Mouse (Mus musculus) midbrain, embryonic 14.5 days (tissue): Measurements from ENCODE around the gene Gm49405. TPM values are rescaled to one million over a fixed set of nuclear protein-coding genes. Genes with fewer than 3 reads are reported as not detected.
A peak's percentile ranks its signal among the peaks of the same experiment; 100 is the strongest.

Experiments used
- ATAC-seq: fragments of 200-750 bp; cut with Nextera tagmentation; 2 replicates; pipeline ENCODE4 v1.8.0; 2017; ENCODE audit warnings: moderate number of reproducible peaks, moderate library complexity; ENCODE audit not compliant: low FRiP score, low TSS enrichment
- DNase-seq: peaks from one replicate; pipeline ENCODE4 v3.0.0-alpha.2; 2015
- H3K27ac ChIP-seq: fragments of 300-500 bp; sonication (generic); replicated peaks from 2 replicates; pipeline ENCODE4 v1.5.1; 2014; ENCODE audit warnings: mild to moderate bottlenecking, low read depth, low read length, moderate library complexity
- H3K27me3 ChIP-seq: fragments of 300-500 bp; sonication (generic); 2 replicates; pipeline ENCODE4 v1.6.1; 2014; ENCODE audit warnings: low read length, control low read depth, mixed read lengths; ENCODE audit not compliant: control insufficient read depth, insufficient read depth
- H3K36me3 ChIP-seq: fragments of 300-500 bp; sonication (generic); 2 replicates; pipeline ENCODE4 v1.6.1; 2014; ENCODE audit warnings: low read length, control low read depth; ENCODE audit not compliant: control insufficient read depth, insufficient read depth
- H3K4me1 ChIP-seq: fragments of 300-500 bp; sonication (generic); 2 replicates; pipeline ENCODE4 v1.6.1; 2014; ENCODE audit warnings: mild to moderate bottlenecking, antibody characterized with exemption, low read length, control low read depth; ENCODE audit not compliant: control insufficient read depth, insufficient read depth
- H3K4me2 ChIP-seq: fragments of 300-500 bp; sonication (generic); 2 replicates; pipeline ENCODE4 v1.6.1; 2014; ENCODE audit warnings: mild to moderate bottlenecking, low read length, moderate library complexity
- H3K4me3 ChIP-seq: fragments of 300-500 bp; sonication (generic); replicated peaks from 2 replicates; pipeline ENCODE4 v1.5.1; 2014; ENCODE audit warnings: low read depth, low read length
- H3K9ac ChIP-seq: fragments of 300-500 bp; sonication (generic); replicated peaks from 2 replicates; pipeline ENCODE4 v1.6.1; 2014; ENCODE audit warnings: mild to moderate bottlenecking, low read length, moderate library complexity
- H3K9me3 ChIP-seq: fragments of 300-500 bp; sonication (generic); 2 replicates; pipeline ENCODE4 v1.6.1; 2016; ENCODE audit warnings: low read length, control low read depth, mixed read lengths; ENCODE audit not compliant: control insufficient read depth
- WGBS: fragments of 180-500 bp; shearing (Covaris S2); extraction: QIAGEN DNeasy Blood & Tissue Kit; methylation state at CpG from one replicate; pipeline ENCODE4 v1.1.7; 2014; 5-methylcytosine and 5-hydroxymethylcytosine counted together
- polyA plus RNA-seq: library from polyadenylated mRNA; unstranded; fragments of >200 nt; fragmentation: Nextera tagmentation; extraction: Ambion mirVana; gene quantifications from 2 replicates; pipeline ENCODE4 v1.2.1, GENCODE M21; 2014

Gene Gm49405
- polyA plus RNA-seq, 1 experiment from 2014 or later: 3.3 TPM

DNA sequence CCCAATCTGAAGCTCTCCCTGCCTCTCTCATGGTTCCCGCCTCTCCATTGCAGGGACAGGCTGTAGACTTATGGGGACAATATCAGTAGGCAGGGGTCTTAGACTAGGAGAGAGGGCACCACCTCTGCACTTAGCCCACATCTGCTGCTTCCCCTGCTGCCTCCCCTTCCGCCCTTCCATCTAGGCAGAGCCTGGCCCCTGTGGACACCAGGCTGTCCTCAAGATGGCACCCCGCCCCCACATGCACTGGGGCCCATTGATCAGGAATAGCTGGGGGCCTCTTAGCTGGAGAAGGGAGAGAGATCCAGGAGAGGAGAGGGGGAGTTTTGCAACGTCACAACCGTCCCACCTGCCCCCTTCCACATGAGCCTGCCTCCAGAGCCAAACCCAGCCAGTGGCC lies 8.0 kb upstream of the Gm49405 start, which contains the start of gene Tbx10:
Tbx10 (plus strand) TSS at position 337 of the 400 bp plus-strand sequence.
- ATAC-seq (no peak), DNase-seq (no peak)
- Histone ChIP-seq H3K9ac (no peak within 1 kb of the TSS), H3K4me1 (no peaks in the 10 kb centered on the region), H3K4me3 (no peak within 1 kb of the TSS), H3K4me2 (no peak within 1 kb of the TSS), H3K36me3 (no peaks in the 10 kb centered on the region), H3K27me3 (no peaks in the 10 kb centered on the region), H3K27ac (no peak within 1 kb of the TSS), H3K9me3 (no peaks in the 10 kb centered on the region)
- WGBS: 54% methylated on average over 5 of the region's 5 CpGs

DNA sequence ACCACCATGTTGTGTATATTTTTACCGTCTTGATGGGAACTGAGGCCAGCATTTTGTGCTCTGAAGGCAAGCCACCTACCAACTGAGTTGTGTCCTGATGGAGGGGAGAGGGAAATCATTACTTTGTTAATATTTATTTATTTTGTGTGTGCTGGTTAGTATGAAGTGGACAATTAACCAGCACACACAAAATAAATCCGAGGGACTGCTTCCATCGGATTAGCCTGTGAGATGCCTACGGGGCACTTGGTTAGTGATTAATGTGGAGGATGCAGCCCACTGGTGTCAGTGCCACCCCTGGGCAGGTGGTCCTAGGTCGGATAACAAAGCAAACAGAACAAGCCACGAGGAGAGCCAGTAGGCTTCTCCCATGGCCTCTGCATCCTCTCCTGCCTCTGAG lies 5.5 kb upstream of the Gm49405 start:
- peaks cover 3% of the 10 kb centered on the region; the same call in 1 of the 2 replicates for H3K4me1 ChIP-seq
- no peaks in the 10 kb centered on the region for H3K36me3 ChIP-seq
- H3K9ac ChIP-seq: no peak overlapping the region
- DNase-seq: no peak
- no peak overlapping the region for H3K27ac ChIP-seq
- no peak for ATAC-seq
- 70% methylated on average over 6 of the region's 6 CpGs for WGBS
- H3K9me3 ChIP-seq: no peaks in the 10 kb centered on the region
- H3K27me3 ChIP-seq: no peaks in the 10 kb centered on the region
- no peak overlapping the region for H3K4me3 ChIP-seq
- H3K4me2 ChIP-seq: no peak overlapping the region

DNA sequence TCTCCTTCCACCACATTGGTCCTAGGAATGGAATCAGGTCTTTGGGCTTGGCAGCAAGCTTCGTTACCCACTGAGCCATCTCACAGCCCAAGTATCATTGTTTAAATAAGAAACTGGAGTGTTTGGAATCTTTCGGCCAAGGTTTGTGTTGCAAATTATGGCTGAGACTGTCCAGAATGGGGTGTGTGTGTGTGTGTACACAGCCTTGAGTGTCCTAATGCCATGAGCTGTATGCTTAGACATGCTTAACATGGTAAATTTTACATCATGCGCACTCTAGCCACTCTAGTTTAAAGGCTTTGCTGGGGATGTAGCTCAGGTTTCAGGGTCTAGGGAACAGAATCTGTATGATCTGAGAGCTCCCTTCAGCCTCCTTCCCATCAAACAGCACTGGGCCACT lies 4.9 kb upstream of the Gm49405 start:
- H3K4me1 ChIP-seq: peaks cover 3% of the 10 kb centered on the region; the same call in 1 of the 2 replicates
- H3K9me3 ChIP-seq: no peaks in the 10 kb centered on the region
- H3K4me2 ChIP-seq: no peak overlapping the region
- H3K9ac ChIP-seq: no peak overlapping the region
- H3K36me3 ChIP-seq: no peaks in the 10 kb centered on the region
- H3K27ac ChIP-seq: no peak overlapping the region
- no peak for ATAC-seq
- no peak for DNase-seq
- no peaks in the 10 kb centered on the region for H3K27me3 ChIP-seq
- H3K4me3 ChIP-seq: no peak overlapping the region
- 90% methylated on average over 3 of the region's 3 CpGs for WGBS

DNA sequence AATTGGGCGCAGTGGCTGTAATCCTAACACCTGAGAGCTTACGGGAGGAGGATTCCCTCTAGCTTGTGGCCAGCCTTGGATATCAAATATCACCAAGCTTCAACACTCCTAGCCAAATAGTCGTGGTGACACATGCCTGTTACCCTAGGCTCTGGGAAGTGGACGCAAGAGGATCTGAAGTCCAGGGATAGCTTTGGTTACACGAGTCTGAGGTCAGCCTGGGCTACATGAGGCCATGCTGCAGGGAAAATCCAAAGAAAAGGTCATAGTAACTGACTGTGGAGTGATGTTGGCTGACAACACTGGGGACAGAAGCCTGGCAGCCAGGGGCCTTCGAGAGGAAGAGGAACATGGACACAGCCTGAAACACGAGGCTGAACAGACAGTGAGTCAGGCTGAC lies 4.3 kb upstream of the Gm49405 start:
- Histone ChIP-seq H3K4me2 (no peak overlapping the region), H3K4me1 (peaks cover 8% of the 10 kb centered on the region), H3K9ac (no peak overlapping the region), H3K27ac (no peak overlapping the region), H3K27me3 (no peaks in the 10 kb centered on the region), H3K36me3 (no peaks in the 10 kb centered on the region), H3K9me3 (no peaks in the 10 kb centered on the region), H3K4me3 (no peak overlapping the region)
- 79% methylated on average over 7 of the region's 7 CpGs for WGBS
- DNase-seq (no peak), ATAC-seq (no peak)

DNA sequence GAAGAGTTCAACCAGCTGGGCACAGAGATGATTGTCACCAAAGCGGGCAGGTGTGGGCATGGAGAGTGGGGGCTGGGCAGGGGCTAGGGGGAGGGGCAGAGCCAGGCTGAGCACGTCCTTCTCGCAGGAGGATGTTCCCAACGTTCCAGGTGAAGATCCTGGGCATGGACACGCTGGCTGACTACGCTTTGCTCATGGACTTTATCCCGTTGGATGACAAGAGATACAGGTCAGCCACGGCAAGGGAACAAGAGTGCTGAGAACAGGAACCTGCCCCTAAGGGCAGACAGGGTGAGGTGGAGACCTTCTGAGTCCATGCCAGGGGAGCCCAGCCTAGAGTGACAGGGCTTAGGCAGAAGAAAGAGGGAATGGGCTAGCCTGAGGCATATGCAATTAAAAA lies 3.7 kb upstream of the Gm49405 start:
- WGBS: 79% methylated on average over 8 of the region's 8 CpGs

DNA sequence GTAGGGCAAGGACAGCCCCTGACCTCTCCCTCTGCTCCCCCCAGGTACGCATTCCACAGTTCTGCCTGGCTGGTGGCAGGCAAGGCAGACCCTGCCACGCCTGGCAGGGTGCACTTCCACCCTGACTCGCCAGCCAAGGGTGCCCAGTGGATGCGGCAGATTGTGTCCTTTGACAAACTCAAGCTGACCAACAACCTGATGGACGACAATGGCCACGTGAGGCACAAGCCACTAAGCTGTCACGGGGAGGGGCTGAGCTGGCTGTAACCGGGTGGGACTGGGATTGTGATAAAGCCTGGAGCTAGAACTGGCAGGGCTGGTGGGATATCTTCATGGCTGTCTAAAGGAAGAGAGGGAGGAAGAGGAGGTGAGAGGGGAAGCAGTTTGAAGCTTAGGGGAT lies 3.2 kb upstream of the Gm49405 start:
- Histone ChIP-seq H3K36me3 (no peaks in the 10 kb centered on the region), H3K27ac (no peak overlapping the region), H3K9me3 (no peaks in the 10 kb centered on the region), H3K4me2 (no peak overlapping the region), H3K4me1 (peaks cover 16% of the 10 kb centered on the region), H3K4me3 (no peak overlapping the region), H3K27me3 (no peaks in the 10 kb centered on the region), H3K9ac (no peak overlapping the region)
- 68% methylated on average over 8 of the region's 8 CpGs for WGBS
- ATAC-seq: no peak
- DNase-seq: no peak

More for the DNA sequence above, 3.7 kb upstream of the Gm49405 start:
- H3K27me3 ChIP-seq: no peaks in the 10 kb centered on the region
- no peak overlapping the region for H3K4me2 ChIP-seq
- H3K27ac ChIP-seq: no peak overlapping the region
- no peak for DNase-seq
- H3K36me3 ChIP-seq: no peaks in the 10 kb centered on the region
- ATAC-seq: no peak
- H3K9me3 ChIP-seq: no peaks in the 10 kb centered on the region
- H3K9ac ChIP-seq: no peak overlapping the region
- H3K4me3 ChIP-seq: no peak overlapping the region
- peaks cover 14% of the 10 kb centered on the region for H3K4me1 ChIP-seq

DNA sequence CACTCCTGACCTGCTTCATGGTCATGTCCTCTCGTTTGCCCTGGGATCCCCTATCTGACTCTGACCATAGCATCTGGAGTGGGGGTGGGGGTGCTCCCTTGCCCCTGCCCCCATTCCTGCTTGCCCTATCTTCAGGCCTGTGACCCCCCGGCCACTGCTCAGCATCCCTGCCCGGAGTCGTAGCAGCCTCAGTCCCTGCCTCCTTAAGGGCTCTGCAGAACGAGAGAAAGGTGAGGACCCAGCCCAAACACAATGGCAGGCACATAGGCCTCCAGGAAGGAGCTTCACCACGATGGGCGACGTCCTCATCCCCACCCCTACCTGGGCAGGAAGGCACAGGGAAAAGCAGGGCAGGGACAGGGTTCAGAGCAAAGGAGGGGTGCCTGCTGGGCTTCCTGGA lies 2.1 kb upstream of the Gm49405 start:
- peaks cover 16% of the 10 kb centered on the region for H3K4me1 ChIP-seq
- no peaks in the 10 kb centered on the region for H3K36me3 ChIP-seq
- no peak overlapping the region for H3K9ac ChIP-seq
- H3K27ac ChIP-seq: no peak overlapping the region
- H3K27me3 ChIP-seq: no peaks in the 10 kb centered on the region
- 82% methylated on average over 8 of the region's 8 CpGs for WGBS
- no peak for DNase-seq
- H3K9me3 ChIP-seq: no peaks in the 10 kb centered on the region
- no peak overlapping the region for H3K4me3 ChIP-seq
- ATAC-seq: no peak
- no peak overlapping the region for H3K4me2 ChIP-seq

DNA sequence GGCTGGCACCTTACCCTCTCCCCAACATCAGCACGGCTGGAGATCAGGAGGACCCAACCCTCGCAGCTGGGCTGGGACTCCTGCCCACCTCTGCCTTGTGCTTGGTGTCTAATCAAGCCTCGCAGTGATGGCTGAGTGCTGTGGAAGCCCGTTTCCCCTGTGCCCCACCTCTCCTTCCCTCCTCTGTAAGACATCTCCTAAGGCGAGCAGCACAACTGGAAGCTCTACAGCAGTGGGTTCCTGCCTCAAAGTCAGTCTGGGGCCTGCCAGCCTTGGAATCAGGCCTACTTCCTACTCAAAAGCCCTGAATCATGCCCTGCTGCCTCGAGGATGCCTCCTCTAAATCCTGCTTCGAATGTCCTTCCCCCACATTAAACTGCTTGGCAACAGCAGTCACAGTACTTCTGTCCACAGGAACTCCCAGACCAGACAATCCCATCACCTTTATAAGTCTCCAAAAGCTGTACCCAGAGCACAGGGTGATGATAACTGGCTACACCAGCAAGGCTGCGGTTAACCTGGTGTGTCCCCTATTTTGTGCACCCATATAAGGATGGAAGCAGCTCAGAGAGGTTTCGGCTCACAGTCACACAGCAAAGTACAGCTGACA lies 1.2 kb upstream of the Gm49405 start:
- WGBS: 86% methylated on average over 9 of the region's 9 CpGs
- Histone ChIP-seq H3K4me2 (peak overlapping the region; percentile 89), H3K9ac (no peak overlapping the region), H3K4me1 (peaks cover 16% of the 10 kb centered on the region), H3K4me3 (0 out of 2 replicates have a peak overlapping the region, but pooled peaks have one; percentile 54), H3K27me3 (no peaks in the 10 kb centered on the region), H3K9me3 (no peaks in the 10 kb centered on the region), H3K27ac (no peak overlapping the region), H3K36me3 (no peaks in the 10 kb centered on the region)
- DNase-seq: no peak
- no peak for ATAC-seq

DNA sequence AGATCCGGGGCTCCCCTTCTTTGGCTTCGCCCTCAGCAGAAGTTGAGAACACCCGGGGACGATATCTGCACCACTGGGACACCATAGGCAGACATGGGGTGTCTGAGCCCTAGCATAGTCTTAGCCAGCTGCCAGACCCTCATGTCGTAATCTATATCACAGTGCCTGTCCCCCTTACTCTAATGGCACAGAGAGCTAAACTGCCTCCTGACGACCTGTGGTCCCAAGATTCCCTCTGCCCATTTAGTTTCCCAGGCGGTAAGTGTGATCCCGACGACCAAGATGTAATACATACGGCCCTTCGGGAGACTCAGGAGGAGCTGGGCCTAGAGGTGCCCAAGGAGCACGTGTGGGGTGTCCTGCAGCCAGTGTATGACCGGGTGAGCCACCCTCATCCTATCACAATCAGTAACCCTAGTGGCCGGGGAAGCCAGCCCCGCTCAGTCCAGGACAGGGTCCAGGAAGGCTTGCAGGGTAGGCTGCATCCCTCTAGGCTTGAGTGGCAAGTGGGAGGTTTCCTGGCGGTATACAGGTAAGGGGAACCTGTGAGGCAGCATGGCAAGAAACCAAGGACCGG lies 611 bp downstream of the Gm49405 start:
- Histone ChIP-seq H3K4me1 (peaks cover 16% of the 10 kb centered on the region), H3K4me3 (peak overlapping the region; percentile 54), H3K36me3 (peaks cover 10% of the 10 kb centered on the region), H3K4me2 (peak overlapping the region; percentile 89), H3K27me3 (no peaks in the 10 kb centered on the region), H3K27ac (peak overlapping the region; percentile 95), H3K9ac (peak overlapping the region; percentile 68), H3K9me3 (no peaks in the 10 kb centered on the region)
- no peak; the same call in 1 of the 2 replicates for ATAC-seq
- WGBS: 18% methylated on average over 17 of the region's 17 CpGs
- DNase-seq: no peak
